Mouse (Mus musculus) limb, embryonic 13.5 days (tissue): ENCODE data around the gene Hoxb1. TPM values are rescaled to one million over a fixed set of nuclear protein-coding genes. Genes with fewer than 3 reads are reported as not detected.

Experiments
- ATAC-seq: fragments of 200-750 bp; cut with Nextera tagmentation; 2 replicates; pipeline ENCODE4 v1.8.0; 2017; ENCODE audit warnings: low read depth, moderate number of reproducible peaks, moderate TSS enrichment; ENCODE audit not compliant: low FRiP score
- H3K27ac ChIP-seq: fragments of 300-500 bp; sonication (generic); 2 replicates; pipeline ENCODE4 v1.5.1; 2015; ENCODE audit warnings: inconsistent platforms, mild to moderate bottlenecking, moderate library complexity
- H3K27me3 ChIP-seq: fragments of 300-500 bp; sonication (generic); 2 replicates; pipeline ENCODE4 v1.6.1; 2015; ENCODE audit warnings: mild to moderate bottlenecking, inconsistent platforms
- H3K36me3 ChIP-seq: fragments of 300-500 bp; sonication (generic); 2 replicates; pipeline ENCODE4 v1.6.1; 2015; ENCODE audit warnings: inconsistent platforms, mild to moderate bottlenecking, moderate library complexity
- H3K4me1 ChIP-seq: fragments of 300-500 bp; sonication (generic); 2 replicates; pipeline ENCODE4 v1.6.1; 2015; ENCODE audit warnings: inconsistent platforms
- H3K4me2 ChIP-seq: fragments of 300-500 bp; sonication (generic); replicated peaks from 2 replicates; pipeline ENCODE4 v1.6.1; 2015; ENCODE audit warnings: inconsistent platforms, mild to moderate bottlenecking, moderate library complexity
- H3K4me3 ChIP-seq: fragments of 300-500 bp; sonication (generic); 2 replicates; pipeline ENCODE4 v1.5.1; 2015; ENCODE audit warnings: moderate library complexity, mild to moderate bottlenecking, inconsistent platforms
- H3K9ac ChIP-seq: fragments of 300-500 bp; sonication (generic); 2 replicates; pipeline ENCODE4 v1.6.1; 2015; ENCODE audit warnings: mild to moderate bottlenecking, inconsistent platforms
- H3K9me3 ChIP-seq: fragments of 300-500 bp; sonication (generic); 2 replicates; pipeline ENCODE4 v1.6.1; 2016; ENCODE audit warnings: inconsistent platforms
- WGBS: fragments of 180-500 bp; shearing (Covaris S2); methylation state at CpG from one replicate; pipeline ENCODE4 v1.1.7; 2015; 5-methylcytosine and 5-hydroxymethylcytosine counted together
- polyA plus RNA-seq: library from polyadenylated mRNA; unstranded; fragments of >200 nt; fragmentation: Nextera tagmentation; extraction: Ambion mirVana; gene quantifications from 2 replicates; pipeline ENCODE4 v1.2.1, GENCODE M21; 2015

The Hoxb1 gene
- 0.13 TPM in 1 of 2 replicates, not detected in the other for polyA plus RNA-seq

- Histone ChIP-seq H3K4me3 (peak within 1 kb of the TSS; percentile 9; the same call in 1 of the 2 replicates), H3K27me3 (peaks cover 94% of the 10 kb centered on the region), H3K9ac (no peak within 1 kb of the TSS), H3K4me1 (peaks cover 14% of the 10 kb centered on the region), H3K27ac (no peak within 1 kb of the TSS), H3K36me3 (no peaks in the 10 kb centered on the region), H3K4me2 (peak within 1 kb of the TSS; percentile 36), H3K9me3 (no peaks in the 10 kb centered on the region)
- no peak for ATAC-seq
- WGBS, result 2% methylated on average over 26 of the region's 26 CpGs
Measured at GRCm38 (mm10) chr11:96365441-96366091, at the start of gene Hoxb1. Hoxb1 (plus strand) TSS chr11:96365752.

GRCm38 (mm10) chr11:96316696-96317607 is 48.6 kb upstream of the Hoxb1 start:
- Histone ChIP-seq H3K4me2 (no peak overlapping the region), H3K36me3 (no peaks in the 10 kb centered on the region), H3K4me1 (peaks cover 18% of the 10 kb centered on the region), H3K9ac (no peak overlapping the region), H3K4me3 (no peak overlapping the region), H3K9me3 (no peaks in the 10 kb centered on the region), H3K27ac (no peak overlapping the region), H3K27me3 (peaks cover 100% of the 10 kb centered on the region)
- WGBS, result 5% methylated on average over 18 of the region's 18 CpGs
- ATAC-seq, result no peak

DNA sequence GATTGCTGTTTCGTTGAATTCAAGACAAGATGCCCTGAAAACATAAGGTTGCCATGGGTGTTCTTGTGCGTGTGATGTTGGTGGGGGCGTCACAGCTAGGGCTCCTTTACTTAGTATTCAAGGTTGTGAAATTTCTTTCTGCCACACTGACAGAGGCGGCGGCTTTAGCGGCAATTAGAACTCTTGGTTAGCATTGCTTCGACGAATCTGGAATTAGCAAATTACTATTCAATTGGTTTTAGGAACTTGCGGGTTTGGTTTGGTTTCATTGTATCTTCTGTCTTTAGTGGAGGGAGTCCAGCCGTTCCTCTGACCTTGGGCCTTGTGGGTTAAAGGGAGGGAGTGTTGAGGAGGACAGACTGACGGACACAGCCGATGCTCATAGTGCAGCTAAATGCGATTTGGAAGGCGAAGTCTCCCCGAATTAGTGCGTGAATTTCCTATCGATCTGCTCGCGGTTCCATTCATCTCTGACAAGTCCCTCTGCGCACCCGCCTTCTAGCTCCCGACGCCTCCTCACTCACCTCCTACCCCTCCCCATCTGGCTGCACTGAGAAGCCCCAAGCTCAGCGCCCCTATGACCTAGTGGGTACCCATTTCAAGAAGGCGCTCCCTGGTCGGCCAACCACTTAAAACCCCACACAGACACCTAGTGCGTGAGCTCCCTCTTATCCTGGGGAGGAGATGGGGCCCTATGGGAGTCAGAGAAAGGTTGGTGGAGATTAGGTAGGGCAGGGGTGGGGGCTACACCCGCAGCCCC is 47.8 kb upstream of the Hoxb1 start, which contains the start of gene Hoxb4:
Gene Hoxb4 (plus strand): TSS at position 660 of the 760 bp plus-strand sequence.
- H3K9me3 ChIP-seq, result no peaks in the 10 kb centered on the region
- peak within 1 kb of the TSS; percentile 57 for H3K9ac ChIP-seq
- H3K4me2 ChIP-seq, result peak within 1 kb of the TSS; percentile 58
- H3K27ac ChIP-seq, result no peak within 1 kb of the TSS
- no peaks in the 10 kb centered on the region for H3K36me3 ChIP-seq
- peaks cover 18% of the 10 kb centered on the region for H3K4me1 ChIP-seq
- WGBS, result 3% methylated on average over 28 of the region's 28 CpGs
- peaks cover 100% of the 10 kb centered on the region for H3K27me3 ChIP-seq
- no peak; the same call in 1 of the 2 replicates for ATAC-seq
- peak within 1 kb of the TSS; percentile 37 for H3K4me3 ChIP-seq

DNA sequence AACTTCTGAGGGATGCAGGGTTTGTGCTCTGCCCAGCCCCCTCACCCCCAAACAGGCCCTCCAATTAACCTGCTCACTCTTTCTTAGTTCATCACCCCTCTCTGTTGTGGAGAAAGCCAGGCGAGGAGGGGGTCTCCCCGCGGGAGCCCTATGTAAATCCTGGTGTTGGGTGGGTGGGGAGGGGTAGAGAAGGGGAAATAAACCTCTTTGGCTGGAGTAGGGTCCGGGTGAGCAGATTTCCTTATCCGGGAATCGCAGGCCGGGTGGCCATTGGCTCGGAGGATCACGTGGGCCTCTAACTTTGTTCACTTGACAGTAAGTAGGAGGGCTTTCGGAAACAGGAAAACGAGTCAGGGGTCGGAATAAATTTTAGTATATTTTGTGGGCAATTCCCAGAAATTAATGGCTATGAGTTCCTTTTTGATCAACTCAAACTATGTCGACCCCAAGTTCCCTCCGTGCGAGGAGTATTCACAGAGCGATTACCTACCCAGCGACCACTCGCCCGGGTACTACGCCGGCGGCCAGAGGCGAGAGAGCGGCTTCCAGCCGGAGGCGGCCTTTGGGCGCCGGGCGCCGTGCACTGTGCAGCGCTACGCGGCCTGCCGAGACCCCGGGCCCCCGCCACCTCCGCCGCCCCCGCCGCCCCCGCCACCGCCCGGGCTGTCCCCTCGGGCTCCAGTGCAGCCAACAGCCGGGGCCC is 47.0 kb upstream of the Hoxb1 start:
- Histone ChIP-seq H3K27me3 (peaks cover 100% of the 10 kb centered on the region), H3K9me3 (no peaks in the 10 kb centered on the region), H3K4me1 (peaks cover 18% of the 10 kb centered on the region), H3K4me2 (peak overlapping the region; percentile 58), H3K9ac (peak overlapping the region; percentile 57), H3K36me3 (no peaks in the 10 kb centered on the region), H3K4me3 (peak overlapping the region; percentile 37), H3K27ac (no peak overlapping the region)
- WGBS, result under 1% methylated on average over 45 of the region's 45 CpGs
- peak; percentile 36; the same call in 1 of the 2 replicates for ATAC-seq

DNA sequence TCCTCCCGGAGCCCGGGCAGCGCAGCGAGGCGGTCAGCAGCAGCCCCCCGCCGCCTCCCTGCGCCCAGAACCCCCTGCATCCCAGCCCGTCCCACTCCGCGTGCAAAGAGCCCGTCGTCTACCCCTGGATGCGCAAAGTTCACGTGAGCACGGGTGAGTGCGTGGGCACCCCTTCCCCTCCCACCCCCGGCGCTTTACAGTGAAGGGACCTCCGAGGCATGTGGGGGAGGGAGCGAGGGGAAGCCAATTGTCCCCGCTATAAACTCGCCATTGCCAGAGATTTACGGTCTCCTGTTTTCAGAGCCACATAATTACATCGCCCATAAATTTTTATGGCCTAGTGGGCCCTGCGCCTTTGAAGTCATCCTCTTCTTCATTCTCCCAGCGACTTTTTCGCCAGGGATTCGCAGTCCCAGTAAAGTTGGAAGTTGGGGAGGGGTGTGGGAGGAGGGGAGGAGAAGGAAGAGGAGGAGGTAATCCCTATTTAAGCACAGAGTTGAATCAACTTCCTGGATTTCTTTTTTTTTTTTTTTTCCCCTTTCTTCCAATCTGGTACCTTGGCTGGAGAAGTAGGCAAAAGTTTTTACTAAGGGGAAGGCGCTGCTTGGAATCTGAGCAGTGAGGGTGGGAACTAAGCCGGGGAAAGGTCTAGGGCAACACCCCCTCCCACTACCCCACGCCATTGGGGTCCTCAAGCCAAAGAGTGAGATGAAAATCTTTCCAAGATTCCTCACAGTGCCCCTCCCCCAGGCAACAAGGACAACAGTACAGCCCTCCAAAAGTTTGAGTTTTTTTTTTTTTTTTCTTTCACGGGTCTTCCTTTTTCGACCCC is 46.3 kb upstream of the Hoxb1 start:
- WGBS, result under 1% methylated on average over 32 of the region's 34 CpGs
- Histone ChIP-seq H3K4me3 (peak overlapping the region; percentile 37), H3K4me2 (peak overlapping the region; percentile 58), H3K27ac (no peak overlapping the region), H3K4me1 (peaks cover 18% of the 10 kb centered on the region), H3K36me3 (no peaks in the 10 kb centered on the region), H3K9ac (peak overlapping the region; percentile 57), H3K27me3 (peaks cover 100% of the 10 kb centered on the region), H3K9me3 (no peaks in the 10 kb centered on the region)
- ATAC-seq, result peak; percentile 36; the same call in 1 of the 2 replicates

DNA sequence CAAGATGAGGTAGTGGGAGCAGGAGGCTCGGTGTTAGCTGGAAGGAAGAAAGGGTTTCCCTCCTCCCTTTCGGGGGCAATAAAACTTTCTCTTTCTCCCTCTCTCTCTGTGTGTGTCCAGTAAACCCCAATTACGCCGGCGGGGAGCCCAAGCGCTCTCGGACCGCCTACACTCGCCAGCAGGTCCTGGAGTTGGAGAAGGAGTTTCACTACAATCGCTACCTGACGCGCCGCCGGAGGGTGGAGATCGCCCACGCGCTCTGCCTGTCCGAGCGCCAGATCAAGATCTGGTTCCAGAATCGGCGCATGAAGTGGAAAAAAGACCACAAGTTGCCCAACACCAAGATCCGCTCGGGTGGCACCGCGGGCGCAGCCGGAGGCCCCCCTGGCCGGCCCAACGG is 45.6 kb upstream of the Hoxb1 start:
- ATAC-seq, result no peak
- H3K36me3 ChIP-seq, result no peaks in the 10 kb centered on the region
- no peaks in the 10 kb centered on the region for H3K9me3 ChIP-seq
- peak overlapping the region; percentile 22 for H3K4me3 ChIP-seq
- WGBS, result under 1% methylated on average over 29 of the region's 29 CpGs
- 0 out of 2 replicates have a peak overlapping the region, but pooled peaks have one; percentile 43 for H3K9ac ChIP-seq
- H3K4me2 ChIP-seq, result peak overlapping the region; percentile 58
- peaks cover 15% of the 10 kb centered on the region for H3K4me1 ChIP-seq
- H3K27ac ChIP-seq, result no peak overlapping the region
- peaks cover 100% of the 10 kb centered on the region for H3K27me3 ChIP-seq

DNA sequence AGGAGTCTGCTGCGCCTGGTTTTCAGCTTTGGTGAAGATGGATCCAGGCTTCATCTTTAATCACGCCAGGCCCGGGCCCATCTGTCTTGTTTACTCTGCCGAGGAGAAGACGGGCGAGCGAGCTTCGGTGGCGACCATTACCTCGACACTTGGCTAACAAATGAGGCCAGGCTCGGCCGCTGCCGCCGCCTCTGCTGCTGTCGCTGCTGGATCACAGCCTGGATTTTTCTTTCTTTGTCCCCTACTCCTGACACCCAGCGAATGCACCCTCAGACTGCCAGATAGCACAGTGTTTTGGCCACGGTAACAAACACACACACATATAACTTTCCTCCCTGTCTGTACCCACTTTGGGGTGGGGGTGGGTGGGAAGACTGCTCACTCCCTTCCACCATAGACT is 44.9 kb upstream of the Hoxb1 start:
- Histone ChIP-seq H3K36me3 (no peaks in the 10 kb centered on the region), H3K27ac (no peak overlapping the region), H3K4me3 (no peak overlapping the region), H3K27me3 (peaks cover 100% of the 10 kb centered on the region), H3K9ac (no peak overlapping the region), H3K4me1 (peaks cover 15% of the 10 kb centered on the region), H3K9me3 (no peaks in the 10 kb centered on the region), H3K4me2 (no peak overlapping the region)
- no peak for ATAC-seq
- 8% methylated on average over 17 of the region's 17 CpGs for WGBS

GRCm38 (mm10) chr11:96321846-96322245 is 43.7 kb upstream of the Hoxb1 start:
- peaks cover 15% of the 10 kb centered on the region for H3K4me1 ChIP-seq
- no peak overlapping the region for H3K4me2 ChIP-seq
- ATAC-seq, result no peak
- no peaks in the 10 kb centered on the region for H3K36me3 ChIP-seq
- no peak overlapping the region for H3K9ac ChIP-seq
- no peak overlapping the region for H3K4me3 ChIP-seq
- H3K27me3 ChIP-seq, result peaks cover 100% of the 10 kb centered on the region
- H3K27ac ChIP-seq, result no peak overlapping the region
- 11% methylated on average over 5 of the region's 5 CpGs for WGBS
- no peaks in the 10 kb centered on the region for H3K9me3 ChIP-seq

GRCm38 (mm10) chr11:96322738-96323137 is 42.8 kb upstream of the Hoxb1 start:
- peaks cover 15% of the 10 kb centered on the region for H3K4me1 ChIP-seq
- no peaks in the 10 kb centered on the region for H3K36me3 ChIP-seq
- no peak overlapping the region for H3K4me3 ChIP-seq
- ATAC-seq, result no peak
- H3K9me3 ChIP-seq, result no peaks in the 10 kb centered on the region
- no peak overlapping the region for H3K27ac ChIP-seq
- H3K4me2 ChIP-seq, result no peak overlapping the region
- 14% methylated on average over 6 of the region's 6 CpGs for WGBS
- H3K27me3 ChIP-seq, result peaks cover 100% of the 10 kb centered on the region
- H3K9ac ChIP-seq, result no peak overlapping the region

DNA sequence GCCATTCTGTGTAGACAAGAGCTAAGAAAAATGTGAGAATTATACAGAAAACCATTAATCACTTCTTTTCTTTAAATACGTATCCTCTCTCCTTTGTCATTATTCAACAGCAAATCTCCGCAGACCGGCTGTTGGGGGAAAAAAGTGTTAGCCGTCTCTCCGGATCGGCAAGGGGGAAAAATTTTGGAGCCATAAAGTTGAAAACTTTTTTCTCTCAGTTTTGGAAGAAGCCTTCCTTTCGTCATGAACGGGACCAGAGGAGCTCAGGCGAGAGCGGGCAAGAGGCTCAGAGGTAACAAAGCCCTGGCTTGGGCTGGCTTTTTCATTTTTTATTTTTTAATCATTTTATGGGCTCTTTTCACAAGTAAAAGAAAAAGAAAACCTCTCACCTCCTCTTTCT is 42.4 kb upstream of the Hoxb1 start, which contains the start of gene Hoxb3:
Gene Hoxb3 (plus strand): TSS at position 173 of the 400 bp plus-strand sequence.
- H3K36me3 ChIP-seq, result no peaks in the 10 kb centered on the region
- H3K4me1 ChIP-seq, result peaks cover 15% of the 10 kb centered on the region
- 8% methylated on average over 10 of the region's 10 CpGs for WGBS
- no peak for ATAC-seq
- H3K4me3 ChIP-seq, result no peak within 1 kb of the TSS
- no peak within 1 kb of the TSS for H3K4me2 ChIP-seq
- no peaks in the 10 kb centered on the region for H3K9me3 ChIP-seq
- H3K9ac ChIP-seq, result no peak within 1 kb of the TSS
- H3K27me3 ChIP-seq, result peaks cover 100% of the 10 kb centered on the region
- H3K27ac ChIP-seq, result no peak within 1 kb of the TSS
